ENCODE assay signal across 10 mouse cellular contexts in genomic region chr11:97945738-97946289, GRCm38 (mm10). TPM values are rescaled to one million over a fixed set of nuclear protein-coding genes. Genes with fewer than 3 reads are reported as not detected.
A peak's percentile ranks its signal among the peaks of the same experiment; 100 is the strongest.
DNase-seq lines count a peak whose midpoint lies in the region; TF ChIP-seq lines count a peak whose summit lies in the region.
"Not testable (repeated sequence)": the region's sequence is repeated elsewhere in the genome, so short reads cannot be mapped to it uniquely, and the experiment has no call there.
"Had no signal": no experiment of that assay in that cellular context is flagged by ENCODE, and none has a peak within 500 bp of the region (broad histone marks: within the 10 kb centered on the region; RNA-seq: fewer than 3 reads in every experiment).

No protein-coding gene starts in this region.

- not testable (repeated sequence) for TF ChIP-seq RAD21 in MEL (IDR thresholded peaks at IDR 0.05; ENCODE audit: low read depth, low read length)

- H3K79me2 ChIP-seq in MEL (ENCODE audit: control insufficient read depth, insufficient read depth, low read length, poor library complexity) = not testable (repeated sequence)

- not testable (repeated sequence) for TF ChIP-seq POLR2A in MEL (IDR thresholded peaks at IDR 0.05; ENCODE audit: control insufficient read depth in 1 of 2, insufficient read depth in 1 of 2, low read depth in 1 of 2, low read length in 2 of 2, poor library complexity in 1 of 2); bone marrow macrophage, adult 2 months (IDR thresholded peaks at IDR 0.05; ENCODE audit: borderline replicate concordance, low read depth, low read length)

- H3K27me3 ChIP-seq in MEL (ENCODE audit: control insufficient read depth in 1 of 2, insufficient read depth in 2 of 2, low read length in 2 of 2) = not testable (repeated sequence)

- not testable (repeated sequence) for H3K4me3 ChIP-seq in MEL (ENCODE audit: control insufficient read depth in 1 of 2, insufficient read depth in 1 of 2, low read depth in 2 of 2, low read length in 2 of 2)
- H3K4me3 ChIP-seq in bone marrow macrophage, adult 2 months (ENCODE audit: insufficient read depth, low read length) = peak overlapping the region; percentile 7; the same call in 1 of the 2 replicates

- not testable (repeated sequence) for TF ChIP-seq EP300 in MEL (IDR thresholded peaks at IDR 0.05; ENCODE audit: low read depth in 1 of 2, low read length in 2 of 2)

- H3K9ac ChIP-seq in MEL (ENCODE audit: control insufficient read depth, low read depth, low read length, poor library complexity, severe bottlenecking) = not testable (repeated sequence)

- peaks cover 0 to 16% of the 10 kb centered on the region in 2 experiments; a peak in 3 of 4 replicates for H3K36me3 ChIP-seq in MEL (ENCODE audit: control insufficient read depth in 1 of 2, insufficient read depth in 2 of 2, low read length in 2 of 2)

- H3K27ac ChIP-seq in MEL (ENCODE audit: control insufficient read depth, low read depth, low read length); bone marrow macrophage, adult 2 months (ENCODE audit: insufficient read depth, low read depth, low read length): not testable (repeated sequence)

- TF ChIP-seq CTCF in MEL (IDR thresholded peaks at IDR 0.05 in 2 of 3, conservative IDR thresholded peaks at IDR 0.05 in 1 of 3; ENCODE audit: control insufficient read depth in 1 of 3, insufficient read depth in 1 of 3, low read depth in 2 of 3, low read length in 3 of 3, poor library complexity in 1 of 3, severe bottlenecking in 1 of 3); bone marrow macrophage, adult 2 months (IDR thresholded peaks at IDR 0.05; ENCODE audit: low read depth, low read length): not testable (repeated sequence)

- not testable (repeated sequence) for H3K9me3 ChIP-seq in MEL (replicated peaks; ENCODE audit: insufficient read depth, low read length)

- H3K4me1 ChIP-seq in MEL (ENCODE audit: control insufficient read depth in 1 of 2, insufficient read depth in 2 of 2, low read length in 2 of 2) = peaks cover 9 to 24% of the 10 kb centered on the region in 2 experiments
- H3K4me1 ChIP-seq in bone marrow macrophage, adult 2 months (ENCODE audit: control insufficient read depth, insufficient read depth, low read length) = not testable (repeated sequence)

- DNase-seq in 3T3-L1 (ENCODE audit: low read depth, low spot score) = peak; percentile 37
- DNase-seq in CD4-positive helper T cell, adult 2 months (ENCODE audit: low read depth, low spot score) = peak; percentile 83
- DNase-seq in MEL (ENCODE audit: low read depth, low spot score) = peak; percentile 45
- peak; percentile 91 for DNase-seq in induced T-regulatory cell, adult 2 months (ENCODE audit: low read depth)
- peak; percentile 48 for DNase-seq in lung, postnatal 36 days
- peak; percentile 29 to 51 for DNase-seq in monocyte, adult 2 months (ENCODE audit: low read depth in 1 of 2, low spot score in 2 of 2)
- DNase-seq in spleen, postnatal 36 days (ENCODE audit: low spot score in 2 of 2) = peak; percentile 24 to 55

TF ChIP-seq in MEL, 35 proteins besides CTCF, POLR2A, EP300 and RAD21:
- TF ChIP-seq TBP (IDR thresholded peaks at IDR 0.05; ENCODE audit: low read depth, low read length) = peak; percentile 80

RNA-seq across cellular contexts. Expression of gene Plxdc1, which starts 40.4 kb away (rescaled TPM):
- total RNA-seq in MEL (2012; rRNA removed) = 13.1 and 15.1 TPM in 2 replicates
- 10 to 100 TPM in 1 of 2 experiments, not detected in 1; 24.5 TPM for polyA plus RNA-seq in MEL (2012; ENCODE audit: insufficient read depth in 1 of 2, insufficient read length in 2 of 2, low read depth in 1 of 2, low replicate concordance in 2 of 2, missing spikeins in 1 of 2)
- 25.5 and 30.4 TPM in 2 replicates for polyA plus RNA-seq in bone marrow macrophage, adult 2 months (2012; ENCODE audit: insufficient read depth, insufficient read length, missing spikeins)
- polyA plus RNA-seq: heart, embryonic 10.5 days had no signal

RNA-seq across cellular contexts. Expression of gene Arl5c, which starts 50.2 kb away (rescaled TPM):
- total RNA-seq in MEL (2012; rRNA removed) = 1.2 and 1.3 TPM in 2 replicates
- polyA plus RNA-seq in MEL (2012; ENCODE audit: insufficient read depth in 1 of 2, insufficient read length in 2 of 2, low read depth in 1 of 2, low replicate concordance in 2 of 2, missing spikeins in 1 of 2) = 10 to 100 TPM in 1 of 2 experiments, not detected in 1; 10.4 TPM
- polyA plus RNA-seq in bone marrow macrophage, adult 2 months (2012; ENCODE audit: insufficient read depth, insufficient read length, missing spikeins) = 128 and 134 TPM in 2 replicates
- polyA plus RNA-seq: G1E had no signal

Comparison
In these comparisons a context has a peak if more than half of its experiments do, and no peak if none do; other contexts are left out.
1. DNase-seq: peak in every context shown above with its lines; median percentile 91 in induced T-regulatory cell, adult 2 months; 83 in CD4-positive helper T cell, adult 2 months; 48 in lung, postnatal 36 days; 45 in MEL; 40 in monocyte, adult 2 months; 40 in spleen, postnatal 36 days; 37 in 3T3-L1.
2. RNA of gene Arl5c, which starts 50.2 kb away (polyA plus RNA-seq): 128 to 134 TPM in bone marrow macrophage, adult 2 months; 10.4 TPM in MEL; every median in the first group is over 10 times any median in the second.